Mouse (Mus musculus) hindbrain, embryonic 16.5 days (tissue): Measurements from ENCODE around the gene Slc35f1. TPM values are rescaled to one million over a fixed set of nuclear protein-coding genes. Genes with fewer than 3 reads are reported as not detected.

Experiments used
- ATAC-seq: fragments of 200-750 bp; cut with Nextera tagmentation; 2 replicates; pipeline ENCODE4 v1.8.0; 2017; ENCODE audit warnings: moderate TSS enrichment, moderate library complexity
- H3K27ac ChIP-seq: fragments of 300-500 bp; sonication (generic); 2 replicates; pipeline ENCODE4 v1.5.1; 2014; ENCODE audit warnings: low read depth, mild to moderate bottlenecking, control low read depth, low read length, moderate library complexity
- H3K27me3 ChIP-seq: fragments of 300-500 bp; sonication (generic); replicated peaks from 2 replicates; pipeline ENCODE4 v1.6.1; 2014; ENCODE audit warnings: low read length; ENCODE audit not compliant: control insufficient read depth, insufficient read depth
- H3K36me3 ChIP-seq: fragments of 300-500 bp; sonication (generic); 2 replicates; pipeline ENCODE4 v1.6.1; 2014; ENCODE audit warnings: mild to moderate bottlenecking, low read length, moderate library complexity, mixed read lengths; ENCODE audit not compliant: control insufficient read depth, insufficient read depth
- H3K4me1 ChIP-seq: fragments of 300-500 bp; sonication (generic); 2 replicates; pipeline ENCODE4 v1.6.1; 2014; ENCODE audit warnings: low read depth, low read length; ENCODE audit not compliant: control insufficient read depth, insufficient read depth
- H3K4me2 ChIP-seq: fragments of 300-500 bp; sonication (generic); 2 replicates; pipeline ENCODE4 v1.6.1; 2014; ENCODE audit warnings: mild to moderate bottlenecking, low read length, control low read depth, moderate library complexity
- H3K4me3 ChIP-seq: fragments of 300-500 bp; sonication (generic); 2 replicates; pipeline ENCODE4 v1.5.1; 2014; ENCODE audit warnings: mild to moderate bottlenecking, low read length, control low read depth, moderate library complexity
- H3K9ac ChIP-seq: fragments of 300-500 bp; sonication (generic); 2 replicates; pipeline ENCODE4 v1.6.1; 2014; ENCODE audit warnings: low read depth, mild to moderate bottlenecking, control low read depth, low read length, moderate library complexity
- H3K9me3 ChIP-seq: fragments of 300-500 bp; sonication (generic); 2 replicates; pipeline ENCODE4 v1.6.1; 2014; ENCODE audit warnings: mild to moderate bottlenecking, low read length, moderate library complexity; ENCODE audit not compliant: control insufficient read depth
- WGBS: fragments of 180-500 bp; shearing (Covaris S2); extraction: QIAGEN DNeasy Blood & Tissue Kit; methylation state at CpG from one replicate; pipeline ENCODE4 v1.1.7; 2014; 5-methylcytosine and 5-hydroxymethylcytosine counted together
- polyA plus RNA-seq: library from polyadenylated mRNA; unstranded; fragments of >200 nt; fragmentation: Nextera tagmentation; extraction: Ambion mirVana; gene quantifications from 2 replicates; pipeline ENCODE4 v1.2.1, GENCODE M21; 2015

Gene Slc35f1
- polyA plus RNA-seq, 1 experiment from 2014 or later: 36.2 TPM

DNA sequence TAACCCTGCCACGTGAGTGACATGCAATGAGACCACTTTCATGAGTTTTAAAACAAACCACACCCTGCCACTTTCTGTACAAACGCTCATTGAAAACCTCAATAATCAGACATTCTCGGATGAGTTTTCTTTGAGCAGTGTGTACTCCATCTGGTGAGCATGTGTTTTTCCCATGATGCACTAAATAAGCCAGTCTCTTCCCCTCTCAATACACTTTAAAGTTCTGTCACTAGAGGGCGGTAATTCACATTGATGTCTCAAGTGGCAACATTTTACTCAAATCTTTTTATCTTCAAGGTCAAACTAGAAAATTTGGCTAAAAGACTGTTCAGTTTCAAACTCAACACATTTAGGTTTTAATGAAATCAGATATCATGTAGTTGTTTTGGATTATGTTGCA is 68.3 kb downstream of the Slc35f1 start:
- Histone ChIP-seq H3K36me3 (no peaks in the 10 kb centered on the region), H3K4me1 (no peaks in the 10 kb centered on the region), H3K4me2 (no peak overlapping the region), H3K27me3 (no peaks in the 10 kb centered on the region), H3K9ac (no peak overlapping the region), H3K27ac (no peak overlapping the region), H3K4me3 (no peak overlapping the region), H3K9me3 (no peaks in the 10 kb centered on the region)
- 37% methylated on average over 4 of the region's 4 CpGs for WGBS
- no peak for ATAC-seq

DNA sequence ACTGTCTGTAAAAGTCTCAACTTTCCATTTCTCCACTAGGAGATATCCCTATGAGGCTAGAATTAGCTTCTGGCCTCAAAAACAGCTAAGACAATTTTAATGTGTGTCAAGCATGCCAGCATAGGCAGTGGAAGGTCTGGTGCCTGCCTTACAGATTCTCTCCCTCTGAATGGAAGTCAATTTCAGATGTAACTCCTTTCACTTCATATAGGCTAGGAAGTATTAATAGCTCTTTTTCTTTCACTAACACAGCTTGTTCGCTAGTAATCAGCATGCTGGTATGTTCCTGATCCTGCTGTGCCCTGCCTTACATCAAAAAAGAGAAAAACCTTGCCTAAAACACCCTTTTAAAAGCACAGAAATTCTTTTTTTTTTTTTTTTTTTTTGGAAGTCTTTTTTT is 70.2 kb downstream of the Slc35f1 start:
- Histone ChIP-seq H3K4me2 (no peak overlapping the region), H3K36me3 (no peaks in the 10 kb centered on the region), H3K9me3 (no peaks in the 10 kb centered on the region), H3K4me1 (no peaks in the 10 kb centered on the region), H3K4me3 (no peak overlapping the region), H3K9ac (no peak overlapping the region), H3K27ac (no peak overlapping the region), H3K27me3 (no peaks in the 10 kb centered on the region)
- WGBS: 92% methylated on average over 1 of the region's 1 CpGs
- no peak for ATAC-seq

DNA sequence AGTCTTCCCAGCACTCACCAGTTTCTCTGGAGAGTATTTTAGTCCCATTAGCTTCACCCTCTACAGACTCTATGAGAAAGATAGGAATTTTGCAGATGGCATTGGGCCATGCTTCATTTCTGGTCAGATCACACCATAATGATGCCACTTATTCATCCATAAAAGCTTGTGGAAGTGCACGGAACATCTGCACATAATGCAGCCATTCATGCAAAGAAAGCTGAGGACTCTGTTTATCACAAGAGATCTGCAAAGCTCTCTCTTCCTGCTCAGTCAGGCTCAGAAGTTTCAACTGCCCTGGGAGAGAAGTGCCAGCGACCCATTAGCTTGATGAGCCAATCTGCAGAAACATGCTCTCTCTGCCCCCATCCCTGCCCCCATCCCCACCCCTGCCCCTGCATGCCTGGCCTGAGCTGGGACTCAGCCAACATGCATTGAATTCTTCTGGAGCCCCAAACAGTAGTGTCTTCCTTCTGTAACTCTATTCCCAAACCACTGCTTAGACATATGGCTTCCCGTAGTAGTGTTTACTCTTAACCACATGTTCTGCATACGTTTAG is 89.7 kb downstream of the Slc35f1 start:
- no peak overlapping the region for H3K27ac ChIP-seq
- 50% methylated on average over 4 of the region's 4 CpGs for WGBS
- H3K36me3 ChIP-seq: no peaks in the 10 kb centered on the region

DNA sequence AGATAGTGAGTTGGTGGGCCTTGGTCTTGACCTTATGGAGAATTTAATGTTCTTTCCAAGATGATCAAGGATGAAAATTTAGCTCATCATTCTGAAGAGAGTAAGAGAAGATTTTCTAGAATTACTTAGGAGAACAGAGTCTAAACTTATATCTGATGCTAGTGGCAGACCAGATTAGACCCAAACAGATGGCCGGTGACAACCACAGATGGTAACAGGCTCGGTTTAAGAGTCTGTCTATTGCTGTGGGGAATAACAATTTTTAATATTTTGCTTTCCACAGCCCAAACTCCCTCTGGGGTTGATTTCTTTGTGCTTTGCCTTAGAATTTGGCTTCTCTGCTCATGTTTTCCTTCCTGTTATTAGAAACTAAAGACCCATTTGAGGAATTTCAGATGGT is 96.7 kb downstream of the Slc35f1 start:
- 75% methylated on average over 2 of the region's 2 CpGs for WGBS
- H3K4me1 ChIP-seq: no peaks in the 10 kb centered on the region
- H3K9ac ChIP-seq: no peak overlapping the region
- ATAC-seq: no peak
- H3K36me3 ChIP-seq: no peaks in the 10 kb centered on the region
- no peak overlapping the region for H3K4me3 ChIP-seq
- H3K27ac ChIP-seq: no peak overlapping the region
- no peak overlapping the region for H3K4me2 ChIP-seq
- no peaks in the 10 kb centered on the region for H3K9me3 ChIP-seq
- no peaks in the 10 kb centered on the region for H3K27me3 ChIP-seq

More for the DNA sequence above, 89.7 kb downstream of the Slc35f1 start:
- Histone ChIP-seq H3K4me2 (no peak overlapping the region), H3K9ac (no peak overlapping the region), H3K27me3 (no peaks in the 10 kb centered on the region), H3K4me3 (no peak overlapping the region), H3K4me1 (no peaks in the 10 kb centered on the region; the same call in 1 of the 2 replicates), H3K9me3 (no peaks in the 10 kb centered on the region)
- ATAC-seq: peak; percentile 74

DNA sequence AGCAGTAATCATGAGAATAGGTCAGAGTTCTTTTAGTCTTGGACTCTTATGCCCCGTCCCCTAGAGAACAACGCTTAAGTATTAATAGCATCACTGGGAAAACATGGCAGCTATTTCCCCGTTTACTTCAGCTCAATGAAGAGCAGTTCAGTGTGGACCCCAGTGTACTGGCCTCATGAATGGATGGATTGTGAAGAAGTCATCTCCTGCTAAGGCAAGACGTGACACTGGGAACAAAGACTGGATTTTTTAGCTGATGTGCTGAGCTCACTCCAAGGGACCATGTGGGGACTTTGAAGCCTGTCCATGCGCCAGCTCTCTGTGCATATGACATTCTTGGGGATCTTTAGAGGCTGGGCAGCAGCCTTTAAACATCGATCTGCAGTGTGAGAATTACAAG is 101.2 kb downstream of the Slc35f1 start:
- H3K4me3 ChIP-seq: no peak overlapping the region
- H3K27ac ChIP-seq: no peak overlapping the region
- H3K9ac ChIP-seq: no peak overlapping the region
- no peak overlapping the region for H3K4me2 ChIP-seq
- H3K9me3 ChIP-seq: no peaks in the 10 kb centered on the region
- H3K27me3 ChIP-seq: no peaks in the 10 kb centered on the region
- no peaks in the 10 kb centered on the region for H3K4me1 ChIP-seq
- peak; percentile 81 for ATAC-seq
- H3K36me3 ChIP-seq: no peaks in the 10 kb centered on the region
- WGBS: 66% methylated on average over 6 of the region's 6 CpGs

DNA sequence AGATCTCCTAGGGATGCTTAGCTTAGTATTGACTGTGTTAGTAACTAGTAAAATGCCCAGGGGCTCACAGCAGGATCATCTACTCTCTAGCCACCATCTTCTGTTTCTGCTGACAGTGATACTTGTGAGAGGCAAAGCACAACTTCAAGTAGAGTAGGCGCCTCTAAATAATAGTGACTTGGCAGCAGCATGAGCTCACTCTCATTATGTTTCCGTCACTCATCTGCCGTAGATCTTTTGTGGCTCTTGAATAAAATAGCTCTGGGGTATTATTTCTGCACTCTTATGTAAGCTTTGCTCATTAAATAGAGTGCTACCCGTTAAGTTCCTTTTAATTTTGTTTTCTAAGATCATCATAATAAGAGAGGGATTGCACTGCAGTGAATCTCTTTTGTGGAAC is 107.1 kb downstream of the Slc35f1 start:
- WGBS: 28% methylated on average over 4 of the region's 4 CpGs

DNA sequence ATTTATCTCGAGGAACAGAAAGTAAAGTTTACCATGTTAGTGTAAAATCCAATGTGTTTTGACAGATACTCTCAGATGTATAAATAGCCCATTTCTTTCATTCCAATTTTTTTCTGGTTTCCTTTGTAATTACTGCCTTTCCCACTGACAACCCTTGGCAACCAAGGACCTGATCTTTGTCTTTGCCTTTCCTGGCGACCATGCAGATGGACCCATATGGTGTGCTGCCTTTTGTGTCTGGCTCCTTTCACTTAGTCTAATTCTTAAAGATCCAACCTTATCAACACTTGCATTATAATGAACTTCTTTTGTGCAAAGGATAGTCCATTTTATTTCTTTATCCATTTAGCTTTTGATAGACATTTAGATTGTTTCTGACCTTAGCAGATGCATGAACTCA is 117.5 kb downstream of the Slc35f1 start:
- H3K27me3 ChIP-seq: no peaks in the 10 kb centered on the region
- 23% methylated on average over 2 of the region's 2 CpGs for WGBS
- no peak overlapping the region for H3K9ac ChIP-seq
- no peaks in the 10 kb centered on the region for H3K4me1 ChIP-seq
- ATAC-seq: no peak
- no peak overlapping the region for H3K27ac ChIP-seq
- no peak overlapping the region for H3K4me2 ChIP-seq
- H3K36me3 ChIP-seq: no peaks in the 10 kb centered on the region
- no peaks in the 10 kb centered on the region for H3K9me3 ChIP-seq
- H3K4me3 ChIP-seq: no peak overlapping the region

More for the DNA sequence above, 107.1 kb downstream of the Slc35f1 start:
- H3K9ac ChIP-seq: no peak overlapping the region
- H3K4me1 ChIP-seq: no peaks in the 10 kb centered on the region
- no peaks in the 10 kb centered on the region for H3K9me3 ChIP-seq
- no peak for ATAC-seq
- H3K27ac ChIP-seq: no peak overlapping the region
- H3K36me3 ChIP-seq: no peaks in the 10 kb centered on the region
- no peak overlapping the region for H3K4me3 ChIP-seq
- H3K4me2 ChIP-seq: no peak overlapping the region
- H3K27me3 ChIP-seq: no peaks in the 10 kb centered on the region

DNA sequence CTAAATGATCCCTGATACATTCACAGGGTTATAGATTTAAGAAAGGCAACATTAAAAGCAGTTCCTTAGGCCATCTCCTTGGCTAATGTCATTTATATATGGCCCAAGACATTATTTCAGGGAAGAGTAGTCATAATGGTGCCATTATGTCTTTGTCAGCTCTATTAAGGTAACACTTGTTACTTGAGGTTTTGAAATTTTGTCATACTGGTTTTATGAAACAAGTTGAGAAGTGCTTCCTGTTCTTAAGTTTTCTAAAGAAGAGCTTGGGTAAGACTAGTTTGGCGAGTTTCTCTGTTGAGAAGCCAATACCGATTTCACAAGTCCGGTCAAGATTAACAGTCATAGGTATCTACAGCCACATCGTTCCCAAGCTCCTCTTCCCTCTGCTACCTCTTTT is 122.5 kb downstream of the Slc35f1 start:
- H3K4me2 ChIP-seq: no peak overlapping the region
- no peak for ATAC-seq
- 95% methylated on average over 4 of the region's 4 CpGs for WGBS
- no peak overlapping the region for H3K4me3 ChIP-seq
- H3K9me3 ChIP-seq: no peaks in the 10 kb centered on the region
- no peaks in the 10 kb centered on the region for H3K36me3 ChIP-seq
- H3K4me1 ChIP-seq: no peaks in the 10 kb centered on the region
- no peaks in the 10 kb centered on the region for H3K27me3 ChIP-seq
- H3K27ac ChIP-seq: no peak overlapping the region
- no peak overlapping the region for H3K9ac ChIP-seq

DNA sequence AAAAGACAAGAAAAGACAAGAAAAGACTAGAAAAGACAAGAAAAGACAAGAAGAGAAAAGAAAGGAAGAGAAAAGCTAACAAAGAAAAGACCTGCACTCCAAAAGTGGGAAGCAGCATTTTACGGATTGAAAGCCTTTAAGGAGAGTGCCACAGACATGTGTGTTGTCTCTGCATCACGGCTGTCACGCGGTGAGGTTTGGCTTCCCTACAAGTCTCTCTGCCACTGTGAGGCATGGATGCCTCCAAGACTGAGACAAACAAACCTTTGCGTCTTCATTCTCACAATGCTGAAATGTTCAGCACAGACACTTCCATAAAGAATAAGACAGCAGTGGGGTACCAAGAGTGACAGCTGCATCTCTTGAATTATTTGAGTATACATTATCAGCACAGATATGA is 124.0 kb downstream of the Slc35f1 start:
- no peak overlapping the region for H3K4me3 ChIP-seq
- H3K9ac ChIP-seq: no peak overlapping the region
- no peaks in the 10 kb centered on the region for H3K27me3 ChIP-seq
- H3K9me3 ChIP-seq: no peaks in the 10 kb centered on the region
- whole genome bisulfite sequencing: 72% methylated on average over 5 of the region's 5 CpGs
- no peak overlapping the region for H3K27ac ChIP-seq
- H3K36me3 ChIP-seq: no peaks in the 10 kb centered on the region
- ATAC-seq: no peak
- H3K4me2 ChIP-seq: no peak overlapping the region
- no peaks in the 10 kb centered on the region for H3K4me1 ChIP-seq

DNA sequence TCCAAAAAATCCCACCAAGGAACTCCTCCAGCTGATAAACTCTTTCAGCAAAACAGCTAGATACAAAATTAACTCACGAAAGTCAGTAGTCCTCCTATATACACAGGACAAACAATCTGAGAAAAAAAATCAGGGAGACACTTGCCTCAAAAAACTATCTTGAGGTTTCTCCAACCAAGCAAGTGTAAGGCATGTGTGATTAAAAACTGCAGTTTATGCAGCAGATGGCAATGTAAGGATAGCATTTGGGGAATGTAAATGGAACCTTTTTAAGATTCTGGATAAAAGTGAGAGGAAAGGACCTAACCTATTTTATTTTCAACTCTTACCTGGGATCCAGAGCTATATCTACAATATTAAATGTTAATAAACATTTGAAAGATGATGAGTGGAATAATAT is 129.3 kb downstream of the Slc35f1 start:
- ATAC-seq: no peak
- WGBS: 92% methylated on average over 1 of the region's 1 CpGs
- H3K4me1 ChIP-seq: no peaks in the 10 kb centered on the region

More for the DNA sequence above, 129.3 kb downstream of the Slc35f1 start:
- H3K36me3 ChIP-seq: no peaks in the 10 kb centered on the region
- H3K27ac ChIP-seq: no peak overlapping the region
- no peak overlapping the region for H3K4me3 ChIP-seq
- no peak overlapping the region for H3K9ac ChIP-seq
- no peak overlapping the region for H3K4me2 ChIP-seq
- H3K9me3 ChIP-seq: no peaks in the 10 kb centered on the region
- no peaks in the 10 kb centered on the region for H3K27me3 ChIP-seq
